Mouse (Mus musculus): Measurements from ENCODE around the gene Igdcc3. TPM values are rescaled to one million over a fixed set of nuclear protein-coding genes. Genes with fewer than 3 reads are reported as not detected.

Gene Igdcc3
- polyA plus RNA-seq, 1 experiment from 2014 or later: not detected

GRCm38 (mm10) chr9:65135126-65135525, 5.9 kb upstream of the Igdcc3 start:
- peaks cover 54% of the 10 kb centered on the region for H3K27me3 ChIP-seq
- no peak for ATAC-seq
- no peak for TF ChIP-seq CTCF (IDR thresholded peaks at IDR 0.05)
- DNase-seq (ENCODE audit: low read depth, low spot score): no peak
- ChIA-PET POLR2A (no interaction called here), CTCF (interaction anchor here (2.3 kb wide), 1 partner anchor 52 kb away, joined by 11 read pairs; no protein-coding TSS in a partner anchor)
- in situ Hi-C loops (cut with MboI; ENCODE audit: low pct_unique_long_range_greater_than_20kb): no loop called here

DNA sequence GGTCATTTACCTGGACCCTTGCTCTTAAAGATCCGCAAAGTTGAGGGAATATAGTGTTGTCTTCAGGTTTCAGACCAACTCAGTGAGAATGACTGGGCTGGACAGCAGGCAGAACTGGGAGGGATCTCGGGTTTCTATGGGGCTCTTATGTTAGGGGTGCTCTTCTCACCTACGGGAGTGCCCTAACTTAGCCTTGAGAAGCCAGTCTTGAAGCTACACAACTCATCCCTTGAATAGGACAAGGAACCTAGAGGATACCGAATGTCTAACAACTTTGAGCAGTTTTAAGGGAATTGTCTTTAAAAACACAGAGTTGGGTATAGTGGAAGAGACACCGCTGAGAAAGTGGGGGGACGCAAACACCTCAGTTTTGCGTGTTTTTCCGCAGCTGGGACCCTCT, 498 bp upstream of the Igdcc3 start:
- ATAC-seq (no peak), DNase-seq (ENCODE audit: low read depth, low spot score) (no peak)
- CTCF ChIA-PET: no interaction called here
- TF ChIP-seq CTCF (IDR thresholded peaks at IDR 0.05): no peak
- in situ Hi-C loops (cut with MboI; ENCODE audit: low pct_unique_long_range_greater_than_20kb): no loop called here
- POLR2A ChIA-PET: interaction anchor here (1.0 kb wide), 1 partner anchor 27 kb away, joined by 4 read pairs; no protein-coding TSS in a partner anchor
- H3K27me3 ChIP-seq: peaks cover 83% of the 10 kb centered on the region

DNA sequence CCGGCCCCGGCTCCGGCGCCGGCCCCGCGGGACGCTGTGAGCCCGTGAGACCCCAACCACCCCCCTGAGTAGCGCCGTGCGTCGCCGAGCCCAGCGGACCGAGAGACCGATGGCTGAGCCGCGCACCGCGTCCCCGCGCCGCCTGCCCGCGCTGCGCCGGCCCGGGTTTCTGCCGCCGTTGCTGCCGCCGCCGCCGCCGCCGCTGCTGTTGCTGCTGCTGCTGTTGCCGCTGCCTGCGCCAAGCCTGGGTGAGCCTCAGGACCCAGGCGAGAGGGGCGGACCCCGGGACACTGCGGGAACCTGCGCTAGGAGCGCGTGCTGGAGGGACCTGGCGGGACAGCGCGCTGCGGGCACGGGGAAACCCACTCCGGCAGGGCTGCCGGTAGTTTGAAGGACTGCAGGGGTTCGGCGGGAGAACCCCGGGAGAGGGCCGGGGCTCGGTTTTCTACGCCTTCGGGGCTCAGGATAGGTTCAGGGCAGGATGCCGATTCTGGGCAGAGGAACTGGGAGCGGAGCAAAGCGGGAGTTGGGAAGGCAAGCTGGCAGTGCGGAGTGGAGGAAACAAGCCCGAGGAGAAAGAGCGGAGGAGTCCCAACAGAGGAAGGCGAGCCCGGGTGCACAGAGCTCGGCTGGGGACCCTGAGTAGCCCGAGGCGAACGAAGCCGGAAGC, 452 bp downstream of the Igdcc3 start:
- ChIA-PET POLR2A (interaction anchor here (0.5 to 1.0 kb wide), 2 partner anchors 23 to 26 kb away, joined by 3 to 4 read pairs; no protein-coding TSS in a partner anchor), CTCF (no interaction called here)
- no peak for TF ChIP-seq CTCF (IDR thresholded peaks at IDR 0.05)
- peaks cover 79% of the 10 kb centered on the region for H3K27me3 ChIP-seq
- DNase-seq (ENCODE audit: low read depth, low spot score) (no peak), ATAC-seq (peak; percentile 31)
- in situ Hi-C loops (cut with MboI; ENCODE audit: low pct_unique_long_range_greater_than_20kb): no loop called here

DNA sequence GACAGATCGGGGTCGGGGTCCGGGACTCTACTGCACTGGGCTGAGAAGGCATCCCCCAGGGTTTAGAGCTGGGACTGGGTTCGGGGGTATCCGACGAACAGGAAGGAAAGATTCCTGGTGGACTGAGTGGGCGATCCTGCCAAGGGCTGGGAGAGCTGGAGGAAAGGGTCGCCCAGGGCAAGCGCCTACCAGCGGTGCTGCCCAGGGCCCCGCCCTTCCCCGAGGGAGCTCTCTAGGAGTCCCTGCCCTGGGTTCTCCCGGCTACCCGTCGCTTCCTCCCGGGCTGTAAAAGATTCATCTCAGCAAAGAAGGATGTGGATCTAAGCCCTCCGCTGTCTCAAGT, 958 bp downstream of the Igdcc3 start:
- in situ Hi-C loops (cut with MboI; ENCODE audit: low pct_unique_long_range_greater_than_20kb): no loop called here

GRCm38 (mm10) chr9:65142399-65142798, 1.4 kb downstream of the Igdcc3 start:
- in situ Hi-C loops (cut with MboI; ENCODE audit: low pct_unique_long_range_greater_than_20kb): no loop called here
- DNase-seq (ENCODE audit: low read depth, low spot score) (no peak), ATAC-seq (no peak)
- ChIA-PET POLR2A (no interaction called here), CTCF (no interaction called here)
- peaks cover 75% of the 10 kb centered on the region for H3K27me3 ChIP-seq
- TF ChIP-seq CTCF (IDR thresholded peaks at IDR 0.05): no peak

More for the DNA sequence above, 958 bp downstream of the Igdcc3 start:
- ATAC-seq: no peak
- peaks cover 79% of the 10 kb centered on the region for H3K27me3 ChIP-seq
- CTCF ChIA-PET: no interaction called here
- no peak for DNase-seq (ENCODE audit: low read depth, low spot score)
- POLR2A ChIA-PET: no interaction called here
- no peak for TF ChIP-seq CTCF (IDR thresholded peaks at IDR 0.05)

- POLR2A ChIA-PET: no interaction called here
- no peak for TF ChIP-seq CTCF (IDR thresholded peaks at IDR 0.05)
- CTCF ChIA-PET: no interaction called here
- peaks cover 54% of the 10 kb centered on the region for H3K27me3 ChIP-seq
- ATAC-seq (no peak), DNase-seq (ENCODE audit: low read depth, low spot score) (no peak)
- in situ Hi-C loops (cut with MboI; ENCODE audit: low pct_unique_long_range_greater_than_20kb): no loop called here
Measured at GRCm38 (mm10) chr9:65146001-65146400, 5.0 kb downstream of the Igdcc3 start.

- TF ChIP-seq CTCF (IDR thresholded peaks at IDR 0.05): no peak
- in situ Hi-C loops (cut with MboI; ENCODE audit: low pct_unique_long_range_greater_than_20kb): no loop called here
- peaks cover 43% of the 10 kb centered on the region for H3K27me3 ChIP-seq
- ChIA-PET POLR2A (no interaction called here), CTCF (no interaction called here)
- no peak for DNase-seq (ENCODE audit: low read depth, low spot score)
- ATAC-seq: no peak
Measured at GRCm38 (mm10) chr9:65148507-65148906, 7.5 kb downstream of the Igdcc3 start.

DNA sequence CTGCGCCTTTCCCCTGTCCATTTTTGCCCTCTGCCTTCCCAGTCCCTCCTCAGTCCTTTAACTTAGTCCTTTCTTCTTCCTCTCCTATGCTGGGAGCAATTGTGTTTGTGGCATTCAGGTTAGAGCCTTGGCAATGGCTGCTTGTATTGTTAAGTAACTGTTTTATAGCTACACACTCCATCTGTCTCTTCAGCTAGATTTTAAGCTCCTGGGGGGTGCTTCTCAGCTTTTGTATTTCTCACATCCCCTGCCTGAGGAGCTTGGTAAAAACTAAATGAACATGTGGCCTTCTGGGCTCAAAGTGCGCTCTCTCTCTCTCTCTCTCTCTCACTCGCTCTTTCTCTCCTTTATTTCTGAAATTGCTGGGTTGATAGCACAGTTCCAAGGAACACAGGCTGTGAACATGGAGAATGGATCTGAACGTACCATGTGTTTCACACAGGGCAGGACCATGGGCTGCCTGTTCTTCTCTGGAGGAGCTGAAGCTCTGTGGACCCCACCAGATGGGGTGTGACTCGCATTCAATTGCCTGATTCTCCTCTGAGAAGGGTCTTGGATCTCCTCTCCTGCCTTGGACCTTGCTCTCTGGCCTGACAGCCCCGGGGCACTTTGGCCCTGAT, 11.8 kb downstream of the Igdcc3 start:
- in situ Hi-C loops (cut with MboI; ENCODE audit: low pct_unique_long_range_greater_than_20kb): no loop called here
- TF ChIP-seq CTCF (IDR thresholded peaks at IDR 0.05): no peak
- H3K27me3 ChIP-seq: peaks cover 49% of the 10 kb centered on the region
- no peak for ATAC-seq
- no peak for DNase-seq (ENCODE audit: low read depth, low spot score)
- CTCF ChIA-PET: interaction anchor here (1.2 kb wide), 1 partner anchor 12 kb away, joined by 4 read pairs; no protein-coding TSS in a partner anchor
- POLR2A ChIA-PET: no interaction called here

DNA sequence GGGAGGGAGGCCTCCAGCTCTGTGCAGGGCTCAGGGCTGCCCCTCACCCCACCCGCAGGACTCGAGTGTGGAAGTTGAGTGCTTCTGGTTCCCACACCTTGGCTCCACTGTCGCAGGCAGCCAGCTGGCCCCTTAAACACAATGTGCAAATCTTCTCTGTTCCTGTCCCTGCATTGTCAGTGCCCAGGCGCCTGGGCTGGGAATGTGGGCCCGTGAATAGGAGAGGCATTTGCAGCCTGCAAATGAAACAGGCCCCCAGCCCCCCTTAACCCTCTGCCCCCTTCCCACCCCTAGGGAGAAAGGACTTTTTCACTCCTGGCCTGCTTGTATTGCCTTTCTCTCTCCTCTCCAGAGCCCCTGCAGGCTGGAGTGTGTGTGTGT, 12.3 kb downstream of the Igdcc3 start:
- no peak for DNase-seq (ENCODE audit: low read depth, low spot score)
- no peak for ATAC-seq
- H3K27me3 ChIP-seq: peaks cover 54% of the 10 kb centered on the region
- in situ Hi-C loops (cut with MboI; ENCODE audit: low pct_unique_long_range_greater_than_20kb): no loop called here
- ChIA-PET CTCF (interaction anchor here (1.2 kb wide), 1 partner anchor 11 kb away, joined by 4 read pairs; no protein-coding TSS in a partner anchor), POLR2A (no interaction called here)
- no peak for TF ChIP-seq CTCF (IDR thresholded peaks at IDR 0.05)

- ATAC-seq: no peak
- in situ Hi-C loops (cut with MboI; ENCODE audit: low pct_unique_long_range_greater_than_20kb): no loop called here
- ChIA-PET POLR2A (no interaction called here), CTCF (no interaction called here)
- no peak for DNase-seq (ENCODE audit: low read depth, low spot score)
- peaks cover 60% of the 10 kb centered on the region for H3K27me3 ChIP-seq
- TF ChIP-seq CTCF (IDR thresholded peaks at IDR 0.05): no peak
Measured at GRCm38 (mm10) chr9:65154692-65155455, 13.9 kb downstream of the Igdcc3 start.

DNA sequence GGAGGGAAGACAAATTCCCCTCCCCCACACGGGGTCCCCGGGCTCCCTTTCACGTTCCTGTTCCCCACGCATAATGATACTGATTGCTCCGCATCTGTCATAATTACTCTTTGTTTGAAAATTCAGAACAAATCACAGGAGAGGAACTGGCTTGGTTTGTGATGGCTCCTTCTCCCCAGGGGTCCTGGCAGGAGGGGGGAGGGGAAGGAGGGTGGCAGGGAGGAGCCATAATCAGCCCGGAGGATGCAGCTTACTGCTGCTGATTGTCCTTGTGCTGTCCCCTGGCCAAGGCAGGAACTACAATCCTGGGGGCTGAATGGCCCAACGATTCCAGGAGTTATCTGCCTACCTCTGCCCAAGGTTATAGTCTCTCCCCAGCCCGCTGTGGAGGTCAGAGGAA, 15.6 kb downstream of the Igdcc3 start:
- peaks cover 72% of the 10 kb centered on the region for H3K27me3 ChIP-seq
- ChIA-PET CTCF (no interaction called here), POLR2A (no interaction called here)
- ATAC-seq (no peak), DNase-seq (ENCODE audit: low read depth, low spot score) (no peak)
- in situ Hi-C loops (cut with MboI; ENCODE audit: low pct_unique_long_range_greater_than_20kb): no loop called here
- TF ChIP-seq CTCF (IDR thresholded peaks at IDR 0.05): no peak
